In genomic region chr19:53074899-53075722, GRCm38 (mm10) we compare ENCODE assay signal across 9 mouse cellular contexts. TPM values are rescaled to one million over a fixed set of nuclear protein-coding genes. Genes with fewer than 3 reads are reported as not detected.
A peak's percentile ranks its signal among the peaks of the same experiment; 100 is the strongest.
DNase-seq lines count a peak whose midpoint lies in the region; ATAC-seq and TF ChIP-seq lines count a peak whose summit lies in the region.
"Had no signal": no experiment of that assay in that cellular context is flagged by ENCODE, and none has a peak within 500 bp of the region (broad histone marks: within the 10 kb centered on the region; RNA-seq: fewer than 3 reads in every experiment).

No protein-coding gene starts in this region.

- H3K4me1 ChIP-seq in kidney, postnatal 0 days (replicated peaks; ENCODE audit: insufficient read depth, low read length) = peaks cover 31% of the 10 kb centered on the region
- H3K4me1 ChIP-seq in small intestine, adult 2 months (ENCODE audit: control insufficient read depth, insufficient read depth, insufficient read length, low read length) = peaks cover 39% of the 10 kb centered on the region

- no peak for TF ChIP-seq CTCF in layer of hippocampus, adult 2 months (conservative IDR thresholded peaks at IDR 0.05)
- TF ChIP-seq CTCF in kidney, postnatal 0 days (IDR thresholded peaks at IDR 0.05; ENCODE audit: low read depth) = no peak
- no peak for TF ChIP-seq CTCF in small intestine, adult 2 months (IDR thresholded peaks at IDR 0.05; ENCODE audit: extremely low read depth, insufficient read length, insufficient replicate concordance, low read depth, low read length)

- no peak for DNase-seq in layer of hippocampus, adult 2 months (ENCODE audit: low spot score in 2 of 2)
- no peak for DNase-seq in layer of hippocampus, adult 8-10 months (ENCODE audit: low spot score in 2 of 2)
- DNase-seq in fat pad, adult 2 months (ENCODE audit: extremely low read depth, low read depth, low spot score) = peak; percentile 85
- peak; percentile 85 for DNase-seq in kidney, postnatal 0 days (ENCODE audit: low spot score)
- no peak for DNase-seq in thymus, postnatal 10 days (ENCODE audit: low spot score in 2 of 2)
- DNase-seq in gastrocnemius, postnatal 36 days = no peak
- DNase-seq in layer of hippocampus, adult 11-12 months (ENCODE audit: low spot score) = no peak

- no peak overlapping the region for H3K4me3 ChIP-seq in layer of hippocampus, adult 2 months
- no peak overlapping the region for H3K4me3 ChIP-seq in kidney, postnatal 0 days (replicated peaks; ENCODE audit: low read depth, low read length)
- H3K4me3 ChIP-seq in small intestine, adult 2 months (ENCODE audit: low read depth, low read length) = no peak overlapping the region
- H3K4me3 ChIP-seq: limb, embryonic 12.5 days had no signal

- no peak overlapping the region for H3K9ac ChIP-seq in kidney, postnatal 0 days (ENCODE audit: low read depth, low read length)
- H3K9ac ChIP-seq: limb, embryonic 12.5 days had no signal

- no peaks in the 10 kb centered on the region for H3K36me3 ChIP-seq in kidney, postnatal 0 days (ENCODE audit: insufficient read depth, low read length)
- no peaks in the 10 kb centered on the region for H3K36me3 ChIP-seq in small intestine, adult 2 months (ENCODE audit: control insufficient read depth, insufficient read depth, low read length)
- H3K36me3 ChIP-seq: limb, embryonic 12.5 days had no signal

- H3K9me3 ChIP-seq in kidney, postnatal 0 days (replicated peaks; ENCODE audit: low read length) = no peaks in the 10 kb centered on the region
- H3K9me3 ChIP-seq: limb, embryonic 12.5 days had no signal

- intact Hi-C loops in gastrocnemius, postnatal 36 days (cut with DNase I) = no loop called here

- no peak overlapping the region for H3K4me2 ChIP-seq in kidney, postnatal 0 days (ENCODE audit: low read length)
- H3K4me2 ChIP-seq: limb, embryonic 12.5 days had no signal

- H3K27me3 ChIP-seq in kidney, postnatal 0 days (ENCODE audit: insufficient read depth, low read length) = no peaks in the 10 kb centered on the region
- H3K27me3 ChIP-seq in small intestine, adult 2 months (ENCODE audit: control insufficient read depth, insufficient read depth, low read length) = no peaks in the 10 kb centered on the region
- H3K27me3 ChIP-seq: limb, embryonic 12.5 days had no signal

- no peak for ATAC-seq in kidney, postnatal 0 days (replicated peaks; ENCODE audit: low FRiP score, low read depth)

- 63% methylated on average over 13 of the region's 13 CpGs for WGBS in kidney, postnatal 0 days
- 17% methylated on average over 13 of the region's 13 CpGs for WGBS in small intestine, adult 2 months

- TF ChIP-seq POLR2A in small intestine, adult 2 months (IDR thresholded peaks at IDR 0.05; ENCODE audit: low read depth, low read length) = no peak

- 0 out of 2 replicates have a peak overlapping the region, but pooled peaks have one; percentile 89 for H3K27ac ChIP-seq in layer of hippocampus, adult 2 months
- peak overlapping the region; percentile 62 for H3K27ac ChIP-seq in kidney, postnatal 0 days
- H3K27ac ChIP-seq in small intestine, adult 2 months (ENCODE audit: insufficient read depth, low read depth, low read length) = peak overlapping the region; percentile 87

RNA-seq across cellular contexts. Expression of gene Xpnpep1, which starts 35.1 kb away (rescaled TPM):
- total RNA-seq in layer of hippocampus, adult 2 months (2021) = 10 to 100 TPM; 78.7 to 82.9 TPM
- total RNA-seq in layer of hippocampus, adult 8-10 months (2022) = 10 to 100 TPM; 72.1 to 84.8 (median 73.6) TPM
- polyA plus RNA-seq in kidney, postnatal 0 days (2015; fragmentation: Nextera tagmentation; extraction: Ambion mirVana) = 147 and 164 TPM in 2 replicates
- polyA plus RNA-seq in small intestine, adult 2 months (2012; rRNA removed) = 92.4 and 477 TPM in 2 replicates
- total RNA-seq in gastrocnemius, postnatal 36 days (2021) = 10 to 100 TPM; 41.8 to 52.1 TPM

Comparison
In these comparisons a context has a peak if more than half of its experiments do, and no peak if none do; other contexts are left out.
1. DNase-seq: peak in fat pad, adult 2 months (single experiment) and kidney, postnatal 0 days (single experiment); none in layer of hippocampus, adult 2 months (0 of 2), layer of hippocampus, adult 8-10 months (0 of 2), thymus, postnatal 10 days (0 of 2), gastrocnemius, postnatal 36 days (0 of 2) and layer of hippocampus, adult 11-12 months (single experiment).
2. Peak in every context shown above with its lines, with median percentiles within 50 percentile points of each other: H3K27ac ChIP-seq.